Mouse (Mus musculus) lung, embryonic 15.5 days (tissue): ENCODE results near the gene Ehmt1. TPM values are rescaled to one million over a fixed set of nuclear protein-coding genes. Genes with fewer than 3 reads are reported as not detected.
"Not testable (repeated sequence)": the region's sequence is repeated elsewhere in the genome, so short reads cannot be mapped to it uniquely, and the experiment has no call there.

ENCODE experiments used
- ATAC-seq: fragments of 200-750 bp; cut with Nextera tagmentation; 2 replicates; pipeline ENCODE4 v1.8.0; 2017; ENCODE audit warnings: moderate number of reproducible peaks, borderline replicate concordance; ENCODE audit not compliant: low FRiP score, low TSS enrichment; ENCODE audit errors: extremely low read depth
- H3K27ac ChIP-seq: fragments of 300-500 bp; sonication (generic); 2 replicates; pipeline ENCODE4 v1.5.1; 2015; ENCODE audit warnings: moderate library complexity, mild to moderate bottlenecking, inconsistent platforms
- H3K27me3 ChIP-seq: fragments of 300-500 bp; sonication (generic); 2 replicates; pipeline ENCODE4 v1.6.1; 2015; ENCODE audit warnings: inconsistent platforms
- H3K36me3 ChIP-seq: fragments of 300-500 bp; sonication (generic); 2 replicates; pipeline ENCODE4 v1.6.1; 2015; ENCODE audit warnings: inconsistent platforms
- H3K4me1 ChIP-seq: fragments of 300-500 bp; sonication (generic); 2 replicates; pipeline ENCODE4 v1.6.1; 2015; ENCODE audit warnings: inconsistent platforms
- H3K4me2 ChIP-seq: fragments of 300-500 bp; sonication (generic); 2 replicates; pipeline ENCODE4 v1.6.1; 2015; ENCODE audit warnings: inconsistent platforms, mild to moderate bottlenecking, moderate library complexity
- H3K4me3 ChIP-seq: fragments of 300-500 bp; sonication (generic); 2 replicates; pipeline ENCODE4 v1.5.1; 2015; ENCODE audit warnings: mild to moderate bottlenecking, inconsistent platforms
- H3K9ac ChIP-seq: fragments of 300-500 bp; sonication (generic); 2 replicates; pipeline ENCODE4 v1.6.1; 2015; ENCODE audit warnings: inconsistent platforms
- H3K9me3 ChIP-seq: fragments of 300-500 bp; sonication (generic); 2 replicates; pipeline ENCODE4 v1.6.1; 2016; ENCODE audit warnings: inconsistent platforms
- WGBS: fragments of 180-500 bp; shearing (Covaris S2); methylation state at CpG from one replicate; pipeline ENCODE4 v1.1.7; 2015; 5-methylcytosine and 5-hydroxymethylcytosine counted together
- polyA plus RNA-seq: library from polyadenylated mRNA; unstranded; fragments of >200 nt; fragmentation: Nextera tagmentation; extraction: Ambion mirVana; gene quantifications from 2 replicates; pipeline ENCODE4 v1.2.1, GENCODE M21; 2015

The Ehmt1 gene
- polyA plus RNA-seq = 89.4 and 91.7 TPM in 2 replicates

- Histone ChIP-seq H3K4me2 (peak within 1 kb of the TSS; percentile 64), H3K27me3 (no peaks in the 10 kb centered on the region), H3K9ac (peak within 1 kb of the TSS; percentile 97), H3K36me3 (no peaks in the 10 kb centered on the region), H3K4me3 (peak within 1 kb of the TSS; percentile 89), H3K27ac (peak within 1 kb of the TSS; percentile 91), H3K4me1 (peaks cover 12% of the 10 kb centered on the region), H3K9me3 (no peaks in the 10 kb centered on the region)
- ATAC-seq = peak; percentile 98
- WGBS = under 1% methylated on average over 99 of the region's 112 CpGs
Measured at GRCm38 (mm10) chr2:24918930-24919838, at the start of gene Ehmt1. TSS of gene Ehmt1 (minus strand) at chr2:24919614.

DNA sequence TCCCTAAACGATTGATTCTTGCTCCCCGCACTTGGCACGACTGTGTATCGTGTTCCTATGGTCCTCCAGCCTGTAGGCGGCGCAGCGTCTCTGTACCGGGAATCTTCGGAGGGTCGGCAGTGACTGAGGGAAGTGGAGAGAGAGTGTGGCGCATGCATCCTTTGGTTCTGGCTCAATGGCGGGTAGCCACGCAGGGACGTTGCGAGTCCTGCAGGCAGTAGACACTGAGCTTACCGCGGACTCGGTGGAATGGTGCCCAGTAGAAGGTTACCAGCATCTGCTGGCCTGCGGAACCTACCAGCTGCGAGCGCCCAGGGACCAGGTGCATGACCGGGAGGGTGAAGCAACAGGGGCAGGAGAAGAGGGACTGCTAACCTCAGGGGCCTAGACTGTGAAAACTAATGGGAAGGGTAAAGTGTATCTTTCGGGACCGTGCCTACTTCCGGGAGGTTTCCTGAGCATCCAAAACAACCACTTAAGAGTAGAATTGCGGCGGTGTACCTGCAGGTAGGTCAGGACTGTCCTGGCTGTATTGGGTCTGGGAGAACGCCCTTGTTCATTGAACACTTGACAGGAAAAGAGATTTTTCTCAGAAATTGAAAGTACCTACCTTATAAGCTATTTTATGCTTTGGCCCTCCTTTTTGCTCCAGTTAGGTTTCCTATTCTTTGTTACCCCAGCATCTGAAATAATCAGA is 43.0 kb upstream of the Ehmt1 start, which contains the start of gene Dph7:
Gene Dph7, plus strand, starts transcription at position 97 of the 697 bp plus-strand sequence.
- Histone ChIP-seq H3K27me3 (no peaks in the 10 kb centered on the region), H3K4me2 (peak within 1 kb of the TSS; percentile 66), H3K27ac (peak within 1 kb of the TSS; percentile 25; the same call in 1 of the 2 replicates), H3K9ac (peak within 1 kb of the TSS; percentile 75), H3K36me3 (peaks cover 50% of the 10 kb centered on the region), H3K4me1 (peaks cover 10% of the 10 kb centered on the region), H3K4me3 (peak within 1 kb of the TSS; percentile 79), H3K9me3 (no peaks in the 10 kb centered on the region)
- WGBS = under 1% methylated on average over 28 of the region's 28 CpGs
- peak; percentile 89 for ATAC-seq

DNA sequence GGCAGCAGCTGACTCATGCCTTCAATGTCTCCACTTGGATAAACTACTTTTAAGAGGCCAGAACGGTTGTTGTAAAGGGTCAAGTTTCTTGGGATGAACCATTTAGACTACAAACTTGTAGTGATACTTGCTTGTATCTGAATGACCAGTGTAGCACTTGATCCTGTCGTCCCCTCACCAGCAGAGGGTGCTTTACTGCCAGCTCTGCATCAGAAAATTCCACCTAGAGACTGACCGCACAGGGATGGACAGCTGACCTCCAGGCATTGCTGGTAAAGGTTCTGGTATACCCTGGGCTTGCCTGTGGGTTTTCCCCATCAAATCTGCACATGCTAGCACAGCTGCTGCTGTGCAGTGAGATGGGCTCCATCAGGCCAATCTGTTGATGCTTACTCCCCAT is 41.5 kb upstream of the Ehmt1 start:
- no peak overlapping the region for H3K4me3 ChIP-seq
- no peaks in the 10 kb centered on the region for H3K27me3 ChIP-seq
- WGBS = 28% methylated on average over 3 of the region's 3 CpGs
- no peaks in the 10 kb centered on the region for H3K9me3 ChIP-seq
- no peak for ATAC-seq
- H3K4me1 ChIP-seq = peaks cover 10% of the 10 kb centered on the region
- no peak overlapping the region for H3K9ac ChIP-seq
- peaks cover 56% of the 10 kb centered on the region for H3K36me3 ChIP-seq
- H3K4me2 ChIP-seq = no peak overlapping the region
- no peak overlapping the region for H3K27ac ChIP-seq

- Histone ChIP-seq H3K9me3 (no peaks in the 10 kb centered on the region), H3K27ac (no peak overlapping the region), H3K9ac (no peak overlapping the region), H3K36me3 (peaks cover 55% of the 10 kb centered on the region), H3K4me3 (no peak overlapping the region), H3K4me1 (peaks cover 14% of the 10 kb centered on the region), H3K4me2 (no peak overlapping the region), H3K27me3 (no peaks in the 10 kb centered on the region)
- WGBS = 82% methylated on average over 4 of the region's 4 CpGs
- no peak for ATAC-seq
Measured at GRCm38 (mm10) chr2:24952537-24953055, 33.2 kb upstream of the Ehmt1 start.

DNA sequence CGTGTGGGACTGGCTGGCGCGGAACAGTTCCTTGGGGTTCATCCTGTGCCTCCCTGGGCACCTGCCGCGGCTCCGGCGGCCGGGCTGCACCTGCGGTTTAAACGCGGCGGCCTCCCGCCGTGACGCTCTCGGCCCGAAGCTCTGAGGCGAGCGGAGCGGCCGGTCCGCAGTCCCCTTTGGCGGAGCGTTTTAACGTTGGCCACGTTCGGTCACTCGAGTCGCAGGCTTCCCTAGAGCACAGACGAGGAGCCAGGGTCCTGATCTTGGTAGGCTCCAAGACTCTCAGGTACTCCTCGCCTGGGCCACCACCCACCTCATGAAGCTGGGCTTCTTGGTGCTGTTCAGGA is 30.7 kb upstream of the Ehmt1 start:
- Histone ChIP-seq H3K9me3 (no peaks in the 10 kb centered on the region), H3K36me3 (peaks cover 32% of the 10 kb centered on the region), H3K27ac (peak overlapping the region; percentile 61), H3K4me1 (peaks cover 14% of the 10 kb centered on the region), H3K4me2 (peak overlapping the region; percentile 83), H3K9ac (peak overlapping the region; percentile 88), H3K27me3 (no peaks in the 10 kb centered on the region), H3K4me3 (peak overlapping the region; percentile 94)
- ATAC-seq = no peak; the same call in 1 of the 2 replicates
- WGBS = under 1% methylated on average over 31 of the region's 31 CpGs

GRCm38 (mm10) chr2:24949421-24950188 is 30.2 kb upstream of the Ehmt1 start, which contains the start of gene Zmynd19:
TSS of gene Zmynd19 (plus strand) at chr2:24949792.
- ATAC-seq = peak; percentile 100
- Histone ChIP-seq H3K4me3 (peak within 1 kb of the TSS; percentile 94), H3K9me3 (no peaks in the 10 kb centered on the region), H3K4me1 (peaks cover 14% of the 10 kb centered on the region), H3K27me3 (no peaks in the 10 kb centered on the region), H3K4me2 (peak within 1 kb of the TSS; percentile 83), H3K9ac (peak within 1 kb of the TSS; percentile 88), H3K27ac (peak within 1 kb of the TSS; percentile 61), H3K36me3 (peaks cover 28% of the 10 kb centered on the region)
- 1% methylated on average over 89 of the region's 108 CpGs for WGBS

DNA sequence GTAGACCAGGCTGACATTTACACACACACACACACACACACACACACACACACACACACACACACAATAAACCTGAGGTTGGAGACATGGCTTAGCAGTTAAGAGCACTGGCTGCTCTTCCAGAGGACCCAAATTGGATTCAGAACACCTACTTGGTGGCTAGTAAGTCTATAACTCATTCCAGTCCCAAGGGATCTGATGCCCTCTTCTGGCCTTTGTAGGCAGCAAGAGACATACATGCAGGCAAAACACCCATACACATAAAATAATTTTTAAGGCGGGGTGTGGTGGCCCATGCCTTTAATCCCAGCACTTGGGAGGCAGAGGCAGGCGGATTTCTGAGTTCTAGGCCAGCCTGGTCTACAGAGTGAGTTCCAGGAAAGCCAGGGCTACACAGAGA is 24.9 kb upstream of the Ehmt1 start:
- not testable (repeated sequence) for H3K27me3 ChIP-seq, H3K4me3 ChIP-seq, H3K27ac ChIP-seq, H3K4me1 ChIP-seq, H3K9ac ChIP-seq, ATAC-seq, H3K36me3 ChIP-seq, H3K9me3 ChIP-seq, H3K4me2 ChIP-seq
- 41% methylated on average over 2 of the region's 2 CpGs for WGBS

DNA sequence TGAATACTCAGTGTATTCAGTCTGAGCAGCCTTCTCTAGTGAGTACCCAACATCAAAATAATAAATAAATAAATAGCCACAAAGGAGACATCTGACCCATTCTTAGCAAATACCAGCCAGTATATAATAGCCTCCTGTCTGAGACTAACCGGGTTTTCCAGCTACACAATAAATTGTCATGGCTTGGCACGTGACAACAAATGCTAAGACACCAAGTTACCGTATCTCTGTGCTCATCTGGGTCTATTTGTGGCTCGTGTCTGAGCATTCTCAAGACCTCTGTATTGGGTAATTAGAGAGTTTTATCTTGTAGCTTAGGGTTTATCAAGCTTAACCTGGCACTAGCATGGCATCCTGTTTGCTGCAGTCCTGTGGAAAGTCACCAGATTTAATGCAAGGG is 22.7 kb upstream of the Ehmt1 start:
- no peak for ATAC-seq
- Histone ChIP-seq H3K9ac (no peak overlapping the region), H3K9me3 (no peaks in the 10 kb centered on the region), H3K4me2 (no peak overlapping the region), H3K27me3 (no peaks in the 10 kb centered on the region), H3K4me1 (no peaks in the 10 kb centered on the region), H3K36me3 (no peaks in the 10 kb centered on the region), H3K27ac (no peak overlapping the region), H3K4me3 (no peak overlapping the region)
- 75% methylated on average over 4 of the region's 4 CpGs for WGBS

GRCm38 (mm10) chr2:24935057-24935796 is 15.8 kb upstream of the Ehmt1 start, which contains the start of gene Arrdc1:
TSS of gene Arrdc1 (minus strand) at chr2:24935252.
- under 1% methylated on average over 48 of the region's 49 CpGs for WGBS
- H3K4me2 ChIP-seq = peak within 1 kb of the TSS; percentile 90
- no peaks in the 10 kb centered on the region for H3K9me3 ChIP-seq
- peak within 1 kb of the TSS; percentile 70 for H3K9ac ChIP-seq
- H3K4me3 ChIP-seq = peak within 1 kb of the TSS; percentile 76
- peak; percentile 96 for ATAC-seq
- peaks cover 15% of the 10 kb centered on the region; the same call in 1 of the 2 replicates for H3K4me1 ChIP-seq
- no peaks in the 10 kb centered on the region for H3K36me3 ChIP-seq
- peak within 1 kb of the TSS; percentile 89 for H3K27ac ChIP-seq
- no peaks in the 10 kb centered on the region for H3K27me3 ChIP-seq

DNA sequence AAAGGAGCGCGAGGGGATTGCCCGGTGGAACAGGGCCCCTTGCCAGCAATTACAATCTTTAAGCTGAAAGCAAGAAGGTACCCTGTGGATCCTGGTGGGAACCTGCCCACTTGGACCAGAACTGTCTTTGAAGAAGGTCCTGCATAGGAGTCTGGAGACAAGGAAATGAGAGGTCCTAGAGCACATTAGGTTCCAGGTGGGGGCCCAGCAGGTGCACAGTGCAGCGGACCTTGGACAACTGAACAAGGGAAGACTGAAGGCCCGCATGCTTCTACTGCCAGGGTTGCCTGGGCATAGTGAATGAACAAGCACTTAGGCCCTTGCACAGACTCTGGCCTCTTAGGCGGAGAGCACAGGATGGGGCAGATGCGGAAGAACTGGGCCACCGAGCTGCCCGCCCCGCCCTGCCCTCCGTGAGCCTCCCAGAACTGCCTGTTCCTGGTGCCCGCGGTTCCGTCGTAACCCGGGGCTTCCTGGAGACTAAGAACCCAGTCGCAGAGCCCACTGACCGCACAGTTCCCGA is 15.1 kb upstream of the Ehmt1 start:
- H3K4me2 ChIP-seq = peak overlapping the region; percentile 90
- no peaks in the 10 kb centered on the region for H3K9me3 ChIP-seq
- 4% methylated on average over 19 of the region's 19 CpGs for WGBS
- H3K27ac ChIP-seq = peak overlapping the region; percentile 89
- peak overlapping the region; percentile 76 for H3K4me3 ChIP-seq
- H3K27me3 ChIP-seq = no peaks in the 10 kb centered on the region
- H3K36me3 ChIP-seq = no peaks in the 10 kb centered on the region
- peaks cover 15% of the 10 kb centered on the region; the same call in 1 of the 2 replicates for H3K4me1 ChIP-seq
- peak; percentile 58 for ATAC-seq
- H3K9ac ChIP-seq = peak overlapping the region; percentile 70
